Mouse (Mus musculus) heart, embryonic 10.5 days (tissue): ENCODE measurements around the gene Cpsf4l. TPM values are rescaled to one million over a fixed set of nuclear protein-coding genes. Genes with fewer than 3 reads are reported as not detected.
"Not testable (repeated sequence)": the region's sequence is repeated elsewhere in the genome, so short reads cannot be mapped to it uniquely, and the experiment has no call there.

Source experiments
- DNase-seq: peaks from one replicate; pipeline ENCODE4 v3.0.0-alpha.2; 2017; ENCODE audit warnings: low spot score
- H3K27ac ChIP-seq: fragments of 300-500 bp; sonication (generic); 2 replicates; pipeline ENCODE4 v1.5.1; 2016; ENCODE audit warnings: mild to moderate bottlenecking
- H3K27me3 ChIP-seq: fragments of 300-500 bp; sonication (generic); 2 replicates; pipeline ENCODE4 v1.6.1; 2016; ENCODE audit warnings: mild to moderate bottlenecking; ENCODE audit not compliant: poor library complexity, insufficient read depth, severe bottlenecking
- H3K36me3 ChIP-seq: fragments of 300-500 bp; sonication (generic); 2 replicates; pipeline ENCODE4 v1.6.1; 2016; ENCODE audit warnings: mild to moderate bottlenecking, moderate library complexity
- H3K4me1 ChIP-seq: fragments of 300-500 bp; sonication (generic); 2 replicates; pipeline ENCODE4 v1.6.1; 2016; ENCODE audit warnings: mild to moderate bottlenecking
- H3K4me3 ChIP-seq: fragments of 300-500 bp; sonication (generic); 2 replicates; pipeline ENCODE4 v1.5.1; 2016; ENCODE audit warnings: mild to moderate bottlenecking, moderate library complexity
- H3K9me3 ChIP-seq: fragments of 300-500 bp; sonication (generic); 2 replicates; pipeline ENCODE4 v1.6.1; 2016; ENCODE audit warnings: mild to moderate bottlenecking, moderate library complexity
- WGBS: fragments of 180-500 bp; shearing (Covaris S2); methylation state at CpG from one replicate; pipeline ENCODE4 v1.1.7; 2016; 5-methylcytosine and 5-hydroxymethylcytosine counted together
- polyA plus RNA-seq: library from polyadenylated mRNA; unstranded; fragments of >200 nt; fragmentation: Nextera tagmentation; extraction: Ambion mirVana; gene quantifications from 2 replicates; pipeline ENCODE4 v1.2.1, GENCODE M21; 2016

The Cpsf4l gene
- polyA plus RNA-seq, 1 experiment from 2014 or later, result 0.15 TPM

DNA sequence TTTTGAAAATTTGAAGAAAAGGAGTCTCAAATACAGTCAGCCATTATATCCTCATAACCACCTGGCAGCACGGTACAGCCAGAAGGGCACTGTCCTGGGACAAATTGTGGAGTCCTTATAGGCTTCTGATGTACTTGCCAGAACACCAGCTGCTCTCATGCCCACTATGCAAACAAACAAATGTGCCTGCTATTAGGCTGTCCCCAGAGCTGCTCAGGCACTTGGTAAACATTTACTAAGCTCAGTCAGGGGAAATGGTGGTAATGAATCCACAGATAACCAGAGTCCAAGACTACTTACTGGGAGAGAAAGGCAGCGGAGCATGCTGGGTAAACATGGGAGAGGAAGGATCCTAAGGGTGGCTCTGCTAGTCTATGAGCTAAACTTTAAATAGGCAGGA, 42.7 kb downstream of the Cpsf4l start:
- H3K27ac ChIP-seq, result no peak overlapping the region
- DNase-seq, result no peak

GRCm38 (mm10) chr11:113666648-113667047, 43.2 kb downstream of the Cpsf4l start:
- no peak for DNase-seq
- peaks cover 56% of the 10 kb centered on the region for H3K36me3 ChIP-seq
- 60% methylated on average over 10 of the region's 10 CpGs for WGBS
- no peaks in the 10 kb centered on the region for H3K27me3 ChIP-seq
- H3K4me3 ChIP-seq, result no peak overlapping the region
- H3K9me3 ChIP-seq, result no peaks in the 10 kb centered on the region
- peaks cover 27% of the 10 kb centered on the region for H3K4me1 ChIP-seq
- no peak overlapping the region for H3K27ac ChIP-seq

More for the DNA sequence above, 42.7 kb downstream of the Cpsf4l start:
- Histone ChIP-seq H3K4me3 (no peak overlapping the region), H3K27me3 (no peaks in the 10 kb centered on the region), H3K9me3 (no peaks in the 10 kb centered on the region), H3K36me3 (peaks cover 56% of the 10 kb centered on the region), H3K4me1 (peaks cover 27% of the 10 kb centered on the region)
- WGBS, result 75% methylated on average over 2 of the region's 2 CpGs

DNA sequence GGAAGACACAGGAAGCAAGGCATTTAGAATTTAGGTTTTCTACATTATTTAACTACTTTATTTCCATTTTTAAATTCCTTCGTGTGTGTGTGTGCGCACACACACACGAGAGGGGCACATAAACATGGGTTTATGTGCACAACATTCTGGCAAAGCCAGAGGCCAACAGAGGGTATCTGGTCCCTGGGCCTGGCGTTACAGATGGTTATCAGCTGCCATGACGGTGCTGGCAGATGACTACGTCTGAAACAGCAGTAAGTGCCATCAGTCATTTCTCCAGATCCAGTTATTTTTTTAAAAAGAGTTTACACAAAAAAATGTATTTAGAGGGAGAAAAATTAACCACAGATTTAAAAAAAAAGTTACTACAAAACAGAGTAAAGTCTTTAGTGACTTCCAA, 43.6 kb downstream of the Cpsf4l start:
- no peak overlapping the region for H3K4me3 ChIP-seq
- peaks cover 27% of the 10 kb centered on the region for H3K4me1 ChIP-seq
- DNase-seq, result no peak
- no peaks in the 10 kb centered on the region for H3K27me3 ChIP-seq
- no peak overlapping the region for H3K27ac ChIP-seq
- 68% methylated on average over 6 of the region's 6 CpGs for WGBS
- H3K36me3 ChIP-seq, result peaks cover 56% of the 10 kb centered on the region
- H3K9me3 ChIP-seq, result no peaks in the 10 kb centered on the region

DNA sequence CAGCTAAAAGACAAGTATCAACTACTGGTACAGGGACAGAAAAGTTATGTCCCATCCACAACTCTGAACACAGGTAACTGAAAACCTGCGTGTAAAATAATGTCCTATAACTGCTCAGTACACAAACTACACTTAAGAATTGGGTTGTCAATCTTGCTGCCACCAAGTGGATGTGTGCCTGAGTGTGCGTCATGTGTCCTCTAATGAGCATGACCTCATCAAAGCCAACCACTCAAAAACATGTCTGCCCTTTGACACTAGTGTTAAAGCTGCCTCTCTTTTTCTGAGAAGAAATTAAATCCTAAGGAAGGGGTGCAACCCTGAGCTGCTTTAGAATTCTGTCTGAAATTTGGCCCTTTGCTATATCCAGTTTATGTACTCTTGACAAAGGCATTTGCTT, 45.5 kb downstream of the Cpsf4l start:
- H3K36me3 ChIP-seq, result peaks cover 59% of the 10 kb centered on the region
- no peak for DNase-seq
- H3K4me3 ChIP-seq, result no peak overlapping the region
- peaks cover 25% of the 10 kb centered on the region for H3K4me1 ChIP-seq
- WGBS, result 74% methylated on average over 2 of the region's 2 CpGs
- H3K27ac ChIP-seq, result no peak overlapping the region
- H3K9me3 ChIP-seq, result no peaks in the 10 kb centered on the region
- no peaks in the 10 kb centered on the region for H3K27me3 ChIP-seq

DNA sequence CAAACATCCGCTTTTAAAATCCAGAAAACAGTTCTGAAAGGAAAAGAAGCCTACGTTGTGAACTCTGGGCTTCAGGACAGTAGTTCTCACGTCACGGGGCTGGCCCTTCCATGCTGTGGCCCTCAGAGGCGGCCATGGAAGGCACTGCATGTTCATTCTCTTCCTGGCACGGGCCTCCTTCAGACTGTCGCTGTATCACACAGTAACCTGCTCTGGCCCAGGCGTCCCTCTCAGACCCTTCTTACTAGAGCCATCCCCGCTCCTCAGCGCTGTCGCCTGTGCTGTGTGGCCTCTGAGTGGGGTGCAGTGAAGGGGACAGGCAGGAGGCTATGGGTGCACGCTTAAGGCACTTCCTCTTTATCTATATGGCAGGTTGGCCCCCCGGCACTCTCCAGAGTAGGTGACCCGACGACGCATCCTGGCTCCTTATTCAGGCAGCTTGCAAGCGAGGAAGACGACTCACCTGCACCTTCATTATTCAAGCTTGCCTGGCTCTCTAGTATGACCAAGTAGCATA, 47.9 kb downstream of the Cpsf4l start:
- 88% methylated on average over 18 of the region's 18 CpGs for WGBS
- Histone ChIP-seq H3K36me3 (peaks cover 75% of the 10 kb centered on the region), H3K9me3 (no peaks in the 10 kb centered on the region), H3K4me3 (no peak overlapping the region), H3K27me3 (no peaks in the 10 kb centered on the region), H3K4me1 (peaks cover 5% of the 10 kb centered on the region), H3K27ac (no peak overlapping the region)
- DNase-seq, result no peak

DNA sequence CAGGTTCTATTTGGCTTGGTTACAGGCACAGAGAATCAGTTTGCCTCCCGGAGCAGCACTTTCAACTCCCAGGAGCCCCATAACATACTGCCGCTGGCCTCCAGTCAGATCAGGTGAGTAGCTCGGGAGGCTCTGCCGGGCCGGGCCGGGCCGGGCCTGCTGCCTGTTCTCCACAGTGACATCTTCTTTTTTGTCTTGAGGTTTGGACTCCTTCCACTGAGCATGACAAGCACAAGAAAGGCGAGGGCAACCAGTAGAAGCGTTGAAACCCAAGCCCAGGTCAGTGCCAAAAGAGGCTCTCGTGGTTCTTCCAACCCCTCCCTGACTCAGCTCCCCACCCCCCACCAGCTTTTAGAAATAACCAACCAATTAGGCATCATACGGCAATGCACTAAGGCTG, 48.9 kb downstream of the Cpsf4l start:
- Histone ChIP-seq H3K27me3 (no peaks in the 10 kb centered on the region), H3K4me1 (peaks cover 4% of the 10 kb centered on the region; the same call in 1 of the 2 replicates), H3K27ac (no peak overlapping the region), H3K9me3 (no peaks in the 10 kb centered on the region), H3K36me3 (peaks cover 84% of the 10 kb centered on the region), H3K4me3 (no peak overlapping the region)
- 92% methylated on average over 11 of the region's 11 CpGs for WGBS
- no peak for DNase-seq

- WGBS, result 94% methylated on average over 3 of the region's 3 CpGs
- not testable (repeated sequence) for H3K4me3 ChIP-seq, H3K4me1 ChIP-seq, DNase-seq, H3K27me3 ChIP-seq, H3K27ac ChIP-seq, H3K9me3 ChIP-seq
- H3K36me3 ChIP-seq, result peaks cover 92% of the 10 kb centered on the region
Observed at GRCm38 (mm10) chr11:113660213-113660612, 49.6 kb downstream of the Cpsf4l start.

DNA sequence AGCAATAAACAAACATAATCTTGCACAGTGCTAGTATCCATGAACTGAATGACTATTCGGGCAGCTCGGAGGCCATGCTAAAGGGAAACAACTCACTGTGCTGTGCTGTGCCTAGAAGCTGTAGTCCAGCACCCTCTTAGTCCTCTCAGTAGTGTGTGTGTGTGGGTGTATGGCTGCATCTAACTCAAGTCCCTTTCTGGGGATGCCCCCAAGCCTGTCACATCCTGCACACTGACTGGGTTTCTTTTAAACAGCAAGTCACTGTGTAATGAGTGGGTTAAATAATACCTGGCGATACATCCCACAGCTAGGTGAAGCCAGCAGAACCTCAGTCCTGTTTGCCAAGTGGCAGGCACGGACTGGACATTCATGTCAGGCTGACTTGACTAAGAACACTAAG, 51.1 kb downstream of the Cpsf4l start:
- Histone ChIP-seq H3K27me3 (no peaks in the 10 kb centered on the region), H3K4me1 (peaks cover 4% of the 10 kb centered on the region; the same call in 1 of the 2 replicates), H3K9me3 (no peaks in the 10 kb centered on the region), H3K4me3 (no peak overlapping the region), H3K27ac (no peak overlapping the region), H3K36me3 (peaks cover 99% of the 10 kb centered on the region)
- 87% methylated on average over 4 of the region's 4 CpGs for WGBS
- no peak for DNase-seq

- no peak overlapping the region for H3K27ac ChIP-seq
- no peaks in the 10 kb centered on the region for H3K27me3 ChIP-seq
- no peak for DNase-seq
- WGBS, result 91% methylated on average over 8 of the region's 8 CpGs
- peaks cover 4% of the 10 kb centered on the region; the same call in 1 of the 2 replicates for H3K4me1 ChIP-seq
- no peak overlapping the region for H3K4me3 ChIP-seq
- no peaks in the 10 kb centered on the region for H3K9me3 ChIP-seq
- peaks cover 99% of the 10 kb centered on the region for H3K36me3 ChIP-seq
Observed at GRCm38 (mm10) chr11:113658319-113658718, 51.5 kb downstream of the Cpsf4l start.

- no peak for DNase-seq
- no peaks in the 10 kb centered on the region for H3K27me3 ChIP-seq
- H3K9me3 ChIP-seq, result no peaks in the 10 kb centered on the region
- H3K36me3 ChIP-seq, result peaks cover 100% of the 10 kb centered on the region
- H3K4me3 ChIP-seq, result no peak overlapping the region
- peaks cover 4% of the 10 kb centered on the region; the same call in 1 of the 2 replicates for H3K4me1 ChIP-seq
- 74% methylated on average over 4 of the region's 4 CpGs for WGBS
- no peak overlapping the region for H3K27ac ChIP-seq
Observed at GRCm38 (mm10) chr11:113657221-113657620, 52.6 kb downstream of the Cpsf4l start.

- Histone ChIP-seq H3K4me1 (peaks cover 9% of the 10 kb centered on the region), H3K4me3 (no peak overlapping the region), H3K36me3 (peaks cover 100% of the 10 kb centered on the region), H3K9me3 (no peaks in the 10 kb centered on the region), H3K27ac (no peak overlapping the region), H3K27me3 (no peaks in the 10 kb centered on the region)
- 93% methylated on average over 8 of the region's 8 CpGs for WGBS
- no peak for DNase-seq
Observed at GRCm38 (mm10) chr11:113656511-113656932, 53.3 kb downstream of the Cpsf4l start.

DNA sequence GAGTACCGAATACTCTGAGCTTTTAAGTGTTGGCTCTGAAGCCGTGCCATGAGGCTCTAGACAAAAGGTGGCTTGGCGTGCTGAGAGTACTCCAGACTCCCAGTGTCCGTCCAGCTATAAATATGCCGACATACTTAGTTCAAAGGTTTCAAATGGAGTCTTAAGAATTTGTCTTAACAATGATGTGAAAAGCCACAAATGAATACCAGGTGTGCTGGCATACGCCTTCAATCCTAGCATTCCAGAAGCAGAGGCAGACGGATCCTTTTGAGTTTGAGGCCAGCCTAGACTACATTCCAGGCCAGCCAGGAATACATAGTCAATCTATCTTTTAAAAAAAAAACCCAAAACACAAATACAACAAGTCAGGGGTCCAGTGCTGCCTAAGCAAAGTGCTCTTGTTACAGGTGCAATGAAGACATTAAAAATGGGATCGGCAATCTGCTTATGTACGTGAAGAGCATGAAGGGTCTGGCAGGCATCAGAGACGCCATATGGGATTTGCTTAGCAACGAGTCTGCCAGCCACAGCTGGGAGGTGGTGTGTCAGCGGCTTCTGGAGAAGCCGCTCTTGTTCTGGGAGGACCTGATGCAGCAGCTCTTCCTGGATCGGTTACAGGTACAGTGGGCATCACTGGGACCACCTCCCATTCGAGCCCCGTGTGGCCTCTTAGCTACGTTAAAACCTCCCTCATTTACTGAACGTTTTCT, 55.1 kb downstream of the Cpsf4l start:
- H3K4me3 ChIP-seq, result no peak overlapping the region
- H3K4me1 ChIP-seq, result peaks cover 16% of the 10 kb centered on the region
- no peak for DNase-seq
- no peaks in the 10 kb centered on the region for H3K27me3 ChIP-seq
- no peaks in the 10 kb centered on the region for H3K9me3 ChIP-seq
- WGBS, result 85% methylated on average over 18 of the region's 18 CpGs
- peaks cover 83% of the 10 kb centered on the region for H3K36me3 ChIP-seq
- no peak overlapping the region for H3K27ac ChIP-seq

GRCm38 (mm10) chr11:113654105-113654504, 55.7 kb downstream of the Cpsf4l start:
- Histone ChIP-seq H3K27me3 (no peaks in the 10 kb centered on the region), H3K4me1 (peaks cover 18% of the 10 kb centered on the region), H3K9me3 (no peaks in the 10 kb centered on the region), H3K27ac (no peak overlapping the region), H3K4me3 (no peak overlapping the region), H3K36me3 (peaks cover 77% of the 10 kb centered on the region)
- no peak for DNase-seq
- 92% methylated on average over 15 of the region's 15 CpGs for WGBS
